Mouse (Mus musculus) forebrain, postnatal 0 days (tissue): ENCODE measurements at regions not wholly inside any gene's neighbourhood (a gene's known extent, or its start where the extent isn't known, plus 50 kb on each side); places are given as distances from the start of the nearest gene placed in this dataset.

Experiments
- ATAC-seq: fragments of 200-750 bp; cut with Nextera tagmentation; 2 replicates; pipeline ENCODE4 v1.8.0; 2017; ENCODE audit warnings: mild to moderate bottlenecking, moderate library complexity
- DNase-seq: peaks from one replicate; pipeline ENCODE4 v3.0.0-alpha.2; 2015
- H3K27ac ChIP-seq: fragments of 300-500 bp; sonication (generic); 2 replicates; pipeline ENCODE4 v1.5.1; 2014; ENCODE audit warnings: low read depth, mild to moderate bottlenecking, antibody characterized with exemption, low read length, moderate library complexity, mixed read lengths
- H3K27me3 ChIP-seq: fragments of 300-500 bp; sonication (generic); 2 replicates; pipeline ENCODE4 v1.6.1; 2014; ENCODE audit warnings: mild to moderate bottlenecking, low read length, mixed read lengths; ENCODE audit not compliant: insufficient read depth
- H3K36me3 ChIP-seq: fragments of 300-500 bp; sonication (generic); 2 replicates; pipeline ENCODE4 v1.6.1; 2014; ENCODE audit warnings: mild to moderate bottlenecking, moderate library complexity; ENCODE audit not compliant: insufficient read depth
- H3K4me1 ChIP-seq: fragments of 300-500 bp; sonication (generic); 2 replicates; pipeline ENCODE4 v1.6.1; 2014; ENCODE audit warnings: antibody characterized with exemption; ENCODE audit not compliant: insufficient read depth
- H3K4me2 ChIP-seq: fragments of 300-500 bp; sonication (generic); 2 replicates; pipeline ENCODE4 v1.6.1; 2014; ENCODE audit warnings: low read depth, mild to moderate bottlenecking, moderate library complexity
- H3K4me3 ChIP-seq: fragments of 300-500 bp; sonication (generic); 2 replicates; pipeline ENCODE4 v1.5.1; 2014; ENCODE audit warnings: low read depth, low read length, mixed read lengths
- H3K9ac ChIP-seq: fragments of 300-500 bp; sonication (generic); 2 replicates; pipeline ENCODE4 v1.6.1; 2014; ENCODE audit warnings: mild to moderate bottlenecking
- H3K9me3 ChIP-seq: fragments of 300-500 bp; sonication (generic); 2 replicates; pipeline ENCODE4 v1.6.1; 2016; ENCODE audit warnings: low read length
- CTCF ChIP-seq: sonication (generic); IDR thresholded peaks from 2 replicates; pipeline ENCODE4 v1.5.1; 2016; ENCODE audit warnings: antibody characterized with exemption, control low read depth, low read depth
- WGBS: fragments of 180-500 bp; shearing (Covaris S2); extraction: QIAGEN DNeasy Blood & Tissue Kit; methylation state at CpG from one replicate; pipeline ENCODE4 v1.1.7; 2014; 5-methylcytosine and 5-hydroxymethylcytosine counted together

DNA sequence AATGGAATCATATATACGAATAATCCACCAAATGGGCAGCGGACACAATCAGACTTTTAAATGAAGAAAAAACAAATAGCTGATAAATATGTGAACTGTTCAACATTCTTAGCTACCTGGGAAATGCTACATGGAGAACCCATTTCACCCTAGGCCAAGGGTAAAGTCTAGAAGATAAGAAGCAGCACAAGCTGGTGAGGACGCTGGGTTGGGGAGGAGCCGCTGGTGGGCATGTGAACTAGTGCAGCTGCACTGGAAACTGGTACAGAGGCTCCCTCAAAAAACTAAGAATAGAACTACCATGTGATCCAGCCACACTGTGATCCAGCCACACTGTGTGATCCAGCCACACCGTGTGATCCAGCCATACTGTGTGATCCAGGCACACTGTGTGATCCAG is 198.8 kb upstream of the Bmper start:
- Histone ChIP-seq H3K27ac (no peak overlapping the region), H3K9me3 (no peaks in the 10 kb centered on the region), H3K4me2 (no peak overlapping the region), H3K4me1 (no peaks in the 10 kb centered on the region), H3K27me3 (no peaks in the 10 kb centered on the region), H3K9ac (no peak overlapping the region), H3K4me3 (no peak overlapping the region), H3K36me3 (no peaks in the 10 kb centered on the region)
- ATAC-seq (no peak), DNase-seq (no peak)
- WGBS, result 93% methylated on average over 5 of the region's 5 CpGs
- no peak for TF ChIP-seq CTCF

- H3K4me1 ChIP-seq, result no peaks in the 10 kb centered on the region
- no peak overlapping the region for H3K4me3 ChIP-seq
- no peak overlapping the region for H3K27ac ChIP-seq
- no peak overlapping the region for H3K9ac ChIP-seq
- DNase-seq (no peak), ATAC-seq (no peak)
- no peak for TF ChIP-seq CTCF
- H3K9me3 ChIP-seq, result no peaks in the 10 kb centered on the region
- no peaks in the 10 kb centered on the region for H3K36me3 ChIP-seq
- H3K4me2 ChIP-seq, result no peak overlapping the region
- no peaks in the 10 kb centered on the region for H3K27me3 ChIP-seq
- 95% methylated on average over 8 of the region's 8 CpGs for WGBS
Measured at GRCm38 (mm10) chr9:23025247-23025646, 197.6 kb upstream of the Bmper start.

GRCm38 (mm10) chr9:23027377-23028313 is 195.2 kb upstream of the Bmper start:
- Histone ChIP-seq H3K9me3 (no peaks in the 10 kb centered on the region), H3K9ac (no peak overlapping the region), H3K4me1 (no peaks in the 10 kb centered on the region), H3K4me2 (no peak overlapping the region), H3K4me3 (no peak overlapping the region), H3K27ac (no peak overlapping the region), H3K27me3 (no peaks in the 10 kb centered on the region), H3K36me3 (no peaks in the 10 kb centered on the region)
- 38% methylated on average over 9 of the region's 9 CpGs for WGBS
- ATAC-seq (peak; percentile 79), DNase-seq (peak; percentile 82)
- TF ChIP-seq CTCF, result peak; percentile 95

DNA sequence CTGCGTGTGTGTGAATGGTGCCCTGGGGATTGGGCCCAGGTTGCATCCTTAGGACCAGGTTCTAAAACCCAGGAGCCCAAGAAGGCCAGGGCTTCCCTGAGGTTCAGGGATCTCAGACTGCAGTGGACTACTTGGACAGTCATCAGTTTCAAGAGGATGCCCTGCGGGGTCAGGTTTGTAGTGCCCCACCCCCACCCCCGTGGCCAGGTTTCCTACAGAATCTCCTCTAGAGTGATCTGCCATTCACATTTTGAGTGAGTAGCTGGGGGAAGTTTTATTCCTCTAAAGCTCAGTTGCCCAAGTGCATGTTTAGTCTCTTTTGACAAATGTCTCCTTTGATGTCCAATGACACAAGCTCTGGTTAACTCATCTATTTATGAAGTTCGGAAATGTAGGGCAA is 193.5 kb upstream of the Bmper start:
- Histone ChIP-seq H3K27ac (no peak overlapping the region), H3K9me3 (no peaks in the 10 kb centered on the region), H3K36me3 (no peaks in the 10 kb centered on the region), H3K4me2 (no peak overlapping the region), H3K4me3 (no peak overlapping the region), H3K27me3 (no peaks in the 10 kb centered on the region), H3K4me1 (no peaks in the 10 kb centered on the region), H3K9ac (no peak overlapping the region)
- no peak for ATAC-seq
- TF ChIP-seq CTCF, result no peak
- 86% methylated on average over 4 of the region's 4 CpGs for WGBS
- no peak for DNase-seq

DNA sequence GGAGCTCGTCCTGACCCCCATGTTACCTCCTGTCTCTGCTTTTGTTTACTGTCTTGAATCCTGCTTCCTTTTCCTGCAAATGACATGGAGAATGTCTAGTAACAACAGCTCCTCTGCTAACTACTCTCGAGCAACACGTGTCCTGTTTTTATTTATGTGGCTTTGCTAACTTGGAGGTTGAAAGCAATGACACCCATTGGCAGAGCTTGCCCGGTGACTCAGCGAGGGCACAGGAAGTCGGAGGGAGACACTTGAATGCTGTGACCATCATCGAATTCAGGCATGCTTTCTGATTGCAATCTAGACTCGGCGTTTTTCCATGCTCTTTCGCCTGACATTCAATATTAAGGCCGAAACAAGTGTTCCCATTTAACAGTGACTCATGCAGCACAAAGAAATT is 192.7 kb upstream of the Bmper start:
- ATAC-seq (no peak), DNase-seq (no peak)
- no peaks in the 10 kb centered on the region for H3K4me1 ChIP-seq
- H3K9ac ChIP-seq, result no peak overlapping the region
- no peaks in the 10 kb centered on the region for H3K27me3 ChIP-seq
- 83% methylated on average over 11 of the region's 11 CpGs for WGBS
- no peaks in the 10 kb centered on the region for H3K9me3 ChIP-seq
- no peaks in the 10 kb centered on the region for H3K36me3 ChIP-seq
- H3K4me2 ChIP-seq, result no peak overlapping the region
- TF ChIP-seq CTCF, result no peak
- no peak overlapping the region for H3K4me3 ChIP-seq
- H3K27ac ChIP-seq, result no peak overlapping the region

GRCm38 (mm10) chr9:23030546-23030945 is 192.3 kb upstream of the Bmper start:
- no peaks in the 10 kb centered on the region for H3K4me1 ChIP-seq

GRCm38 (mm10) chr9:23031916-23032315 is 191.0 kb upstream of the Bmper start:
- H3K27ac ChIP-seq, result no peak overlapping the region
- H3K27me3 ChIP-seq, result no peaks in the 10 kb centered on the region
- DNase-seq (no peak), ATAC-seq (no peak)
- 89% methylated on average over 9 of the region's 9 CpGs for WGBS
- H3K9ac ChIP-seq, result no peak overlapping the region
- no peaks in the 10 kb centered on the region for H3K36me3 ChIP-seq
- no peaks in the 10 kb centered on the region for H3K9me3 ChIP-seq
- H3K4me1 ChIP-seq, result no peaks in the 10 kb centered on the region
- no peak overlapping the region for H3K4me3 ChIP-seq
- no peak overlapping the region for H3K4me2 ChIP-seq
- no peak for TF ChIP-seq CTCF

More at GRCm38 (mm10) chr9:23030546-23030945, 192.3 kb upstream of the Bmper start:
- H3K27ac ChIP-seq, result no peak overlapping the region
- DNase-seq (no peak), ATAC-seq (no peak)
- no peaks in the 10 kb centered on the region for H3K36me3 ChIP-seq
- no peak overlapping the region for H3K9ac ChIP-seq
- no peak overlapping the region for H3K4me2 ChIP-seq
- no peak for TF ChIP-seq CTCF
- 60% methylated on average over 2 of the region's 2 CpGs for WGBS
- no peak overlapping the region for H3K4me3 ChIP-seq
- H3K27me3 ChIP-seq, result no peaks in the 10 kb centered on the region
- H3K9me3 ChIP-seq, result no peaks in the 10 kb centered on the region
